Mouse (Mus musculus) layer of hippocampus, postnatal 14 days (tissue): Measurements from ENCODE around the gene Gnptab. TPM values are rescaled to one million over a fixed set of nuclear protein-coding genes. Genes with fewer than 3 reads are reported as not detected.
A peak's percentile ranks its signal among the peaks of the same experiment; 100 is the strongest.

Source experiments
- DNase-seq, 2 experiments: peaks; one replicate each; pipeline ENCODE4 v3.0.0; 2021 to 2022; ENCODE audit warnings: low spot score in 2 of 2, mixed read lengths in 1 of 2
- total RNA-seq, 2 experiments: library from RNA; stranded (reverse); gene quantifications; 2 replicates each; pipeline ENCODE4 v1.2.3; 2021

The Gnptab gene
- total RNA-seq, 2 experiments from 2014 or later = 83.8 to 96.8 TPM

GRCm38 (mm10) chr10:88376770-88377169 is 2.2 kb upstream of the Gnptab start:
- DNase-seq = peak; percentile 94 to 96

- DNase-seq = no peak
Measured at GRCm38 (mm10) chr10:88377666-88378065, 1.3 kb upstream of the Gnptab start.

- DNase-seq = no peak
Measured at GRCm38 (mm10) chr10:88380002-88380401, 1.1 kb downstream of the Gnptab start.

DNA sequence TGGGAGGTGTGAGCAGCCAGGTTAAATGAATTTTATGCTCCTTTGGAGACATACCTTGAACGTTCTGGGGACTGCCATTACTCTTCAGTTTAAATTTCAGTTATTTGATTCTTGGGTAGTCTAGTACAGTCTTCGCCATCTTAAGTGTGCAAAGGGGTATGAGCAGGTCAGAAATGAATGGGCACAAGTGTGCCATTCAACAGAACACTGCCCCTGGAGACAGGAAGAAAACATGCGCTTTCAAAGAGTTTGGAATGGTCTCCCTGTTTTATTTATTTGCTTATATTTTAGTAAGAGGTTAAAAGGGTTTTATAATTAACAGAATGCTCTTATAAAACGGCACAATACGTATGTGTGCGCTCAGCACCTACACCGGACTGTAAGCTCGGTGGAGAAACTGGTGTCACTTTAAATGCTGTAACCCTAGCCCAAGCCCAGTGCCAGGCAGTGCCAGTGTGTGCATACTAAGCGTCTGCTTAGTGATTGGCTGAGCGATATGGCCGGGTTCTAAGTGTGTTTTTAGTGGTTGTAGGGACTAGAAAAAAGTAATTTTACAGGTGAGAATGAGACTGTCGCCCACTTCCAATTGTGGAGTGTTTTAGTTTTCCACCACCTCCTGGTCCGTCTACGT is 1.6 kb downstream of the Gnptab start:
- DNase-seq = no peak

- DNase-seq = no peak
Measured at GRCm38 (mm10) chr10:88381286-88381685, 2.4 kb downstream of the Gnptab start.

GRCm38 (mm10) chr10:88382009-88382408 is 3.1 kb downstream of the Gnptab start:
- DNase-seq = no peak

DNA sequence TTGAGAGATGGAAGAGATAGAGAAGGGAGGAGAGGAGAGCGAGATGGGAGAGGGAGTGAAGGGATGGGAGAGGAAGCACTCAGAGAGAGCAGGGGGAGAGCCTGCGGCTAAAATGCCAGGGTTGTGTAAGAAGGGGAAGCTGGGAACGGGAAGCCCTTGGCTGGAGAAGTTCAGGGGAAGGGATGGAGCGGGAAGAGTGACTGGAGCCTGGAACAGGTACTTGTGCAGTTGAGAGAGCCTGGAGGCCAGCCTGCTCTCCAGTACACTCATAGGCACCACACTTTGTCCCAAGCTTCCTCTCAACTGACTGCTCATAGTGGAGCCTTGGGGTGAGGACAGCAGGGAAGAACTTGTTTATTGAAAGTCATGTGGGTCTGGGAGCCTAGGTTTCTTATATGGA is 4.5 kb downstream of the Gnptab start:
- no peak for DNase-seq

GRCm38 (mm10) chr10:88384081-88384480 is 5.1 kb downstream of the Gnptab start:
- no peak for DNase-seq

DNA sequence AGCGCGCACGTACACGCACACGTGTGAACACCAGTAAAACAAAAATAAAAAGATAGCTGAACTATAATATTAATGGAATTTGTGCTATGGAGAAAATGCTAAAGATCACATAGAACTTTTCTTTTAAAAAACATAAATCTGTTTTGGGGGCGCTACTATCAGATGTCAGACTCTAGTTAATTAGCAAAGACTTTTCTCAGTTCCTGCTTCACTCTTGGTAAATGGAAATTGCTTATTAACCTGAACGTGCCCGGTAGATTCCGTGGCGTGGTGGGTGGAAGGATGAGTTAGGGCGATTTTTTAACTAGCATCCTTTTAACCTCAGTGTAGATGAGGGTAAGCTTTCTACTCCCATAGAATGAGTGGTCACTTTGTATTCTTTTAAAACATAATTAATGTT is 6.4 kb downstream of the Gnptab start:
- no peak for DNase-seq

DNA sequence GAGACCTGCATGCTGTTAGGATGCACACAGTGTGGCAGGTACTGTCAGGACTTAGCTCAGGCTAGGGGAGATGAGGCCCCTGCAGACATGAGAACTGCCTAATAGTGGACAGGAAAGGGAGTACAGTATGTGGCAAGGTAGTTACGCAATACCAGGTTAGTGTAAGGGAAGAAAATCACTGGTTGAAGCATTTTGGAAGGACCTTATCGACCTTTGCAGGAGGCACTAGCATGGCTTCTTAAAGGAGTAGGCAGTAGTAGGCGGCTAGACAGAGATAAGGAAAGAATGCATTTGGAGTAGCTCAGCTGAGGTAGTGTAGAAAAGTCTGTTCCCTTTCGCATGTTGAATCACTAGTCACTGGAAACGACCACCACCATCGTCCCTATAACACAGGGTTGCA is 6.8 kb downstream of the Gnptab start:
- no peak for DNase-seq

GRCm38 (mm10) chr10:88386251-88386650 is 7.3 kb downstream of the Gnptab start:
- DNase-seq = no peak

DNA sequence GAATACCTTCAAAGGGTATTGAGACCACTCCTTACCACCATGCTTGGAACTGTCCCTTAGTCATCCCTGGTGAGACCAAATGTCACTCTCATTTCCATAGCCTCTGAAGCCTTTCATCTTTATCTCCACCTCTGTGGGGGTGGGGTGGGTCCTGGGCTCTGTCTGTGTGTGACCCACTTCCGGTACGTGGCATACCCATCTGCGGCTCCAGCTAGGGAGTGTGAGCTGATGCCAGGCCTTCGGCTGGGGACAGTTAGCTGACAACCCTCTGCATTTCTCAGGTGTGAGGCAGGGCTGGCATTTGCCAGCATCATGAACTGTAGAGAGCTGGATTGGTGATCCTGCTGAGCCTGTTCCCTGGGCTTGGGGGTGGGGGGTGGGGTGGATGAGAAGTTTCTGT is 10.6 kb downstream of the Gnptab start:
- no peak for DNase-seq

DNA sequence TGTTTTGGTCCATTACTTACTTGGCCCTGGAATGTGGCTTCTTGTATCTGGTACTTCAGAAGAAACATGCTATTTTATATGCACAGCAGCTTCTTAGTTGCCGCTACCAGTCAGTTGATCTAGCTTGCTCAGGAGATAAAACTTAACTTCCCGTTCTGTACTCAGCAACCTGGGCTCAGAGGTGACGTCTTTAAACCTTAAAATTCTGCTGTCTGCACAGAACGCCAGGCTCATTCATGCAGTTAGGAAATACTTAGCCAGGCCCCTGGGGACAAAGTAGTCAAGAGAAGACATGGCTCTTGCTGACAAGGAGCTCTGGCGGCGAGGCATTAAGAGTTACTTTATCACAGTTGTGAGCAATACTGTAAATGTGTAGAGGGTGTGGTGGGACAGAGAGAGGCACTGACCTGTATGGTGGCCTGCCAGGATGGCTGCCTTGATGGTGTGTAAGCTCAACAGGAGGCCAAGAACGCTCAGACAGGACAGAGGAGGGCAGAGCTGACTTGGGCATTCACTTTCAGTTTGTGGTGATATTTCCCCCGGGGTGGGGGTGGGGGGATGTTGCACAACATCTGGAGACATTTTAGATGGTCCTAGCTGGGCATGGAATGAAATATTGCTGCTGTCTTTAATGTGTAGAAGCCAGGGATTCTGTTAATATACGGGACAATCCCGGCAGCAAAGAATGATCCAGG is 11.3 kb downstream of the Gnptab start:
- DNase-seq = no peak

DNA sequence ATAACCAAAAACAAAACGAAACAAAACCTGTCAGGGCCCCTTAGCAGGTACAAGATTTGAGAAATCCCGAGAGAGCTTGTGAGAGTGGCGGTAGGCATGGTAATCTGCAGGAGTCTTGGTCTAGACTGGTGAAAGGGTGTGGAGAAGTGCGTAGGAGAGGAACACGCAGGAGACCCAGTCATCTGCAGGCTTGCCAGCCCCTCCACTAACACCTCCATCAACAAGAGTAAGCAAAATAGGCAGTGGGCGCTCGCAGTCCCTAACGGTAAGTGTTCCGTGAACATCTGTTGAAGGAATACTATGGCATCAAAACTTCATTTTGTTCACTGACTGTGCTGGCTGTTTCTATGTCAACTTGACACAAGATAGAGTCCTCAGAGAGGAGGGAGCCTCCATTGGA is 12.6 kb downstream of the Gnptab start:
- DNase-seq = no peak

- peak; percentile 56 to 76 for DNase-seq
Measured at GRCm38 (mm10) chr10:88392181-88392847, 13.4 kb downstream of the Gnptab start.

DNA sequence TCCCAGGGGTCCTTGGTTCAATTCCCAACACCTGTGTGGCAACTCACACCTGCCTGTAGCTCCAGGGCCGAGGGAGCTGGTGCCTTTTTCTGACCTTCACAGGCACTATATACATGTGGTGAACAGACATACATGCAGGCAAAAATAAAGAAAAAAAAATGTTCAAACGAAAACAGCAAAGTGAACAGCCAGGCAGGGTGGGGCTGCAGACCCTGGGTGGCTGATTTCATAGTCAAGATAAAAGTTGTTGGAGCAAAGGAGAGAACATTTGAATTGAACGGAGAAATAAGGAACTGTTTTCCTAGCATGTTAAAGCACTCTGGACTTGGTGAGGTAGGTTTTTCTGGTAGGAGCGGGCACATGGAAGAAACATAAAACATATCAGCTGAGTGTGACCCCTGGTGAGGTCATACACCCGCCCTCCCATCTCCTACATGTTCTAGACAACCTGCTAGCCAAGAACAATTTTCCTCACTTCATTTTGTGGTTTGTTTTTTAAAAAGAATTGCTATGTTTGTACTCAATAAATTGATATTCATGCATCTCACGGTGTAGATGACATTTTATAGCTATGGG is 19.8 kb downstream of the Gnptab start:
- no peak for DNase-seq

- no peak for DNase-seq
Measured at GRCm38 (mm10) chr10:88399271-88399670, 20.3 kb downstream of the Gnptab start.

DNA sequence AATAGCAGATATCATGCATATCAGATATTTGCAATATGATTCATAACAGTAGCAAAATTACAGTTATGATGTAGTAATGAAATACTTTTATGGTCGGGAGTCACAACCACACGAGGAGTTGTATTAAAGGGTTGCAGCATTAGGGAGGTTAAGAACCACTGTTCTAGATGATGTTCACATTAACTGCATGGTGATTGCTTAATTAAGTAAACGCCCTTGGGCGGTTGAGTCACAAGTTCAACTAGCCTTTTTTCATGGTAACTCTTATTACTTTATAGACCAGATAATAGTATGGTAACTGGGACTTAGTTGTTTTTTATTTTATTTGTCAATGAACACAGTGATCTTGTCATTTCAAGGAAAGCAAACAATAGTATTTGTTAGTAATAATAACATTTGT is 24.1 kb downstream of the Gnptab start:
- no peak for DNase-seq

DNA sequence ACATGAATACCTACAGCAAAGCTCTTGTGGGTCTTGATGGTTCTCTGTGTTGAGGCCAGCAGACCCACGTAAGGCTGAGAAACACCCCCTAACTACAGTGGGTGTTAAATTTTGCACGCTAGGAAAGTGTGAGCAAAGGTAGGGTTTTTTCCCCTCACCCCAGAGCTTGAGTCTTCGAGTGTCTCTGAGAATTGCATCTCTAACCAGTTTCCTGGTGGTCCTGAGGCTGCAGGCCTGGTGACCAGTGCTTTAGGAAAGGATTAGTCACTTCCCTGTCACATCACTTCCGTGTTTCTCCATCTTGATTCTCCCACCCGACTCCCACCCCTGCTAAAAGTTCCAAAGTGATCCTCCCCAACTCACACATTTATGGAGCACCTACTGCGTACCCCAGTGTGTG is 25.3 kb downstream of the Gnptab start:
- DNase-seq = no peak

DNA sequence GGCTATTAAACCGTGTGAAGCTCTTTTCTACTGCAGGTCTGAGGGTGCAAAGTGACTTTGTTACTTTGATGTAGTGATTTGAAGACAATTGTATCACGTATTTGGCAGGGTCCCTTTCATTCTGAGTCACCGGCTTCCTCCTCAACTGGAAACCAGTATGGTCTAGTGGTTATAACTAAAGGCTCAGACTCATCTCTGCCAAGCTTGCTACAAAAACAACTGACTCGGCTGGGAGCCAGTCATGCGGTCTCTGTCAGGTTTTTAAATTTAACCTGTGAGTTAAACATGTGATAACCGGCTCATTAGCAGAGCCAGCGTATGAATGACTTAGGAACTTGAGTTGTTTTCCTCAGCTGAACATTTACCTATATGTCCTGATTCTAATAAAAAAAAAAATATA is 26.9 kb downstream of the Gnptab start:
- DNase-seq = no peak

DNA sequence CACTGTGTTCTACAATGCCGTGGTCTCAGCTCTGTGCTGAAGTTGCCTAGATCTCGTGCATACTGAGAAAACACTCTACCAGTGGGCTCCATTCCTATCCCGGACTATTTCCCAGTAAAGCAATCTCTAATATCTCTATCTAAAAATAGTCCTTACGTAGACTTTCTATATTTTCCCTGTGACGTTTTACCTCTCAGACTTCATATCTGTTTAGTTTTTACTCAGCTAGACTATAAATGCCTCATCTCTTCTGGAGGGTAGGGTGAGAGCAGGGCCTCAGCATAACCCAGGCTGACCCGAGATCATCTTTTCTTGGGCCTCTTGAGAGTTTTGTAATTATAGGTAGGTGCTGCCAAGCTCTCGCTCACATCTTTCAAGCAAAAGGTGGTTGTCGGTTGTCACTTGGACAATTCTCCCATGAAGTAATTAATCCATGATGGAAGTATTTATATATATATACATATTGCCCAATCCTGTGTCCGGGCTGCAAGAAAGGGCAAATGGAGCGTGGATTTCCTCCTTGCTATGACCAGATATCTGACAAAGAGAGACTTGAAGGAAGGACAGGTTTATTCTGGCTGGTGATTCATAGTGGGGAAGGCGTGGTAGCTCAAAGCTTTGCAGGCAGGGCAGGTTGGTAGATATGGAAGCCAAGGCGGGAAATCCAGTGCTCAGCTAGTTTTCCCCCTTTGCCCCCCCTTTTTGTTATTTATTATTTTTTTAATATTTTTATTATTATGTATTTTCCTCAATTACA is 29.1 kb downstream of the Gnptab start:
- no peak for DNase-seq
